Mouse (Mus musculus) thymus, postnatal 10 days (tissue): Measurements from ENCODE around the gene Dok5.

Source experiments
- DNase-seq, 2 experiments: peaks; one replicate each; pipeline ENCODE4 v3.0.0; 2021; ENCODE audit warnings: low spot score in 2 of 2

The Dok5 gene

GRCm38 (mm10) chr2:170731632-170732561 lies at the start of gene Dok5:
TSS of gene Dok5 (plus strand) at chr2:170731807.
- DNase-seq = no peak

- no peak for DNase-seq
Observed at GRCm38 (mm10) chr2:170683385-170683784, 48.2 kb upstream of the Dok5 start.

GRCm38 (mm10) chr2:170695071-170695936 lies 36.3 kb upstream of the Dok5 start:
- no peak for DNase-seq

DNA sequence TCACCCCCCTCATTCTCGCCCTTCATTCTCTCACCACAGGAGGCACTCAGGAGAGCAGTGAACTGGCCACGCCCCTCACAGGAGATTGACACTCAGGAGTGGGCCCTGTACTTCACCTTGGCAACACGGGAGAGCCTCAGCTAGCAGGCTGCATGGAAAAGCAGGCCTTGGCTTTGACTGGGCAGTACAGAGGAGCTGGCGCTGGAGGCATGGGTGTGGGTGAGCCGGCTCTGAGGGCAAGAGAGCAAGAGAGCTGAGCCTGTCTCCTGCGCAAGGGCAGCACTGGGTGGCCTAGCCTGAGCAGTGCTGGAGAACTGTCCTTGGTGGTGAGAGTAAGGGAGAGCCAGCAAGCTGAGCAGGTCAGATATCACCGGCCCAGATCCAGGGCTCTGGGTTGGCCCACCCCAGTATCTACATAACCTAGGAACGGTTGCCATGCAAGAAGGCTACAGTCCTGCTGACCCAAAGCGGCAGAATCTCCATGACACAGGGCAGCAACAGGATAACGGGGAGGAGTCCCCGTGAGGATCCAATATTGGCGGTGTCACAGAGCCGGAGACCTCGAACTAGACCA lies 35.6 kb upstream of the Dok5 start:
- DNase-seq = no peak

- DNase-seq = no peak
Observed at GRCm38 (mm10) chr2:170700471-170700870, 31.1 kb upstream of the Dok5 start.

GRCm38 (mm10) chr2:170706488-170706887 lies 25.1 kb upstream of the Dok5 start:
- no peak for DNase-seq

DNA sequence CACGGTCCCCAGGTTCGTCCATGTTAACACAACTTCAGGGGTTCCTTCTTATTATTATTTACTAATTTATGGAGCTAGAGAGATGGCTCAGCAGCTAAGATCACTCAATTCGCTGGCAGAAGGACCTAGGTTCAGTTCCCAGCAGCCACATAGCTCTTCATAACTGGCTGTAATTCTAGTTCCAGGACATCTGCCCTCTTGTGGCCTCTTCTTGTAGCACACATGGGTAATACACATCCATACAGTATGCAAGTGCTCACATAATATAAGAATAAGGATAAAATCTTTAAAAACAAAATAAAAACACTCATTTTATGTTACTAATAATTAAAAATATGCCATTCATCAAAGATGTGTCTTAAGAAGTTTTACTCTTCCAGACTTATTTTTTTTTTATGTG lies 23.9 kb upstream of the Dok5 start:
- no peak for DNase-seq

DNA sequence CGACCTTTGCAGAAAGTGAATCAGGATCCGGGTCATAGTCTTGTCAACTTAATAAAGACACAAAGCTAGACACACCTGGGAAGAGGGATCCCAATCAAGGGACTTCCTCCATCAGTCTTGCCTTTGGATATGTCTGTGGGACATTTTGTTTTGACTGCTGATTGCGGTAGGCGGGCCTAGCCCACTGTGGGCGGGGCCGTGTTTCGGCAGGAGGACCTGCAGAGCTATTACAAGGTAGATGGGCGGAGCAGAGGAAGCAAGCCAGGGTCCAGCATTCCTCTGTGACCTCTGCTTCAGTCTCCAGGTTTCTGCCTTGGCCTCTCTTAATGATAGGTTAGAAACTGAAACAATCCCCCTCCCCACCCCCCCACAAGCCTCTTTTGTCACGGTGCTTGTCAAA lies 22.7 kb upstream of the Dok5 start:
- DNase-seq = no peak

DNA sequence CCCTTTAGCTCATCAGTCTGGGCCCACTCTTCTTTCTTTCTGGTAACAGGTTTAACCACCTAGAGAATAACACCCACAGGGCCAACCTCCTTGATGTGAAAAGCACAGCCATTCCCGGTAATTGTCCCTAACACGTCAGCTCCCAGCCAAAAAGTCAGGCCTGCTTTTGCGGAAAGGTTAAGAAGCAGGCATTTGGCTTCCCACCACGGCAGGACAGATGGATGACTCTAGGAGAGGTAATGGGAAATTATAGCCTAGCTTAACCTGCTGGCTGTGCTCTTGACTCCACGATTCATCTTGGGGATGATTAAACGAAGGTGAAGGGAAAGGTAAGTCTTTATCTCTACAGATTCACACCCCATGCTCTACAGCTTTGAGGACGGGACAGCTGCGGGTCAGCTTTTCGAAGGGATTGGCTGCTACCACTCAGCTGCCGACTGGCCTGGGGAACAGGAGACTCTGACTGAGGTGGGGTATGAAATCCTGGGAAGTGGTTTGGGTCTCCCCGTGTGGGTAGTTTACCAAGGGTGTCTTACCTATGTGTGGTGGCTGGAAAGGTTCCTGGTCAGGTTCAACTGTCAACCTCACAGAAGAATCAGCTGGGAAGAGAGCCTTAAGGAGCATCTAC lies 18.8 kb upstream of the Dok5 start:
- no peak for DNase-seq

DNA sequence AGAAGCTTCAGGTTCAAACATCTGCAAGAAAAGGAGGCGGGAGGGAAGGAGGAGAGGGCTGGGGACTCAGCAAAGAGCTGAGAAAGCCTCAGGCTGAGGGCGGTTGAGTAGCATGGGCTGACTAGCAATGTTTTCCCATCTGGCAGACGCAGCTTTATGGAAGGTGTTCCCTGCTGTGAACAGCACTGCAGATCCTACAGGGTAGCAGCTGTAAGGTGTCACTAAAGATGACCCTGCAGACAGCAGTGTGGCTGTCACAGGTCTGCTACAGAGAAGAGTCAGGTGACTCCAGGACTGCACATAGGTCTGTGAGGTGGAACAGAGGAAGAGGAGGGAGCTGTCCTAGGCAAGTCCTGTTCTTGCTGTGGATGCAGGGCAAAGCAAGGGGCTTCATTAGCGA lies 11.2 kb upstream of the Dok5 start:
- no peak for DNase-seq

- no peak for DNase-seq
Observed at GRCm38 (mm10) chr2:170724136-170724535, 7.5 kb upstream of the Dok5 start.

DNA sequence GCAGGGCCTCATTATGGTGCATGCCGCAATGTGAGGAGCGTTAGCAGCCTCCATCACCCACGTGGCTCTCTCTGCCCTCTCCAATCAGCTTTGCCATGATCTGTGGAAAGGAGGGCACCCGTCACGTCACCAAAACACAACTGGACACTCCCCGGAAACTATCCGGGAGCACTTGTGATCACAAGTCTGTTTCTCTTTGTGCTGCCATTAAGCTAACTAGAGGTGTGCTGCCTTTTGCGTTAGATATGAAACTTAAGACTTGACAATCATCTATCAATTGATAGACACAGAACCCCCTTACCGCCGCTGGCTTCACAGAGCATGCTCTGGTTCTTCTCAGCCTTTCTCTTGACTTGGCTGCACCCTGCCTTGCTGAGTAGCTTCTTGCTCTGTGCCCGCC lies 6.9 kb upstream of the Dok5 start:
- DNase-seq = no peak

DNA sequence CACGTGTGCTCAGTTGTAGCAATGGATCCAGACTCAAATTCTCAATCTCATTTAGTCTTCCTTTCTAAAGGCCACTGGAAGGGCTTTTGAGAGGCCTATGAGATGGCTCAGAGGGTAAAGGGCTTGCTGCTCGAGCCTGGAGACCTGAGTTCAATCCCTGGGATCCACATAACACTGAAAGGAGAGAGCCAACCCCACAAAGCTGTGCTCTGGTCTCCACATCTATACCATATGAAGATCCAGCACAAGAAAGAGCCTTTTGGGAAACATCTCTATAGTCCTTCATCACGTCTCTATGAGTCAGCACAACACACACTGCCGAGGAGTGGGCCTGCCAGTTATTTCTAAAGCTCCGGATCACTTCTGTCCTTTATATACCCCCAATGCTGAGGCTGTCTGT lies 5.8 kb upstream of the Dok5 start:
- no peak for DNase-seq

- no peak for DNase-seq
Observed at GRCm38 (mm10) chr2:170726996-170727710, 4.5 kb upstream of the Dok5 start.

- DNase-seq = no peak
Observed at GRCm38 (mm10) chr2:170728864-170729263, 2.7 kb upstream of the Dok5 start.

- DNase-seq = no peak
Observed at GRCm38 (mm10) chr2:170729661-170730060, 1.9 kb upstream of the Dok5 start.

GRCm38 (mm10) chr2:170730136-170730535 lies 1.5 kb upstream of the Dok5 start:
- DNase-seq = no peak

DNA sequence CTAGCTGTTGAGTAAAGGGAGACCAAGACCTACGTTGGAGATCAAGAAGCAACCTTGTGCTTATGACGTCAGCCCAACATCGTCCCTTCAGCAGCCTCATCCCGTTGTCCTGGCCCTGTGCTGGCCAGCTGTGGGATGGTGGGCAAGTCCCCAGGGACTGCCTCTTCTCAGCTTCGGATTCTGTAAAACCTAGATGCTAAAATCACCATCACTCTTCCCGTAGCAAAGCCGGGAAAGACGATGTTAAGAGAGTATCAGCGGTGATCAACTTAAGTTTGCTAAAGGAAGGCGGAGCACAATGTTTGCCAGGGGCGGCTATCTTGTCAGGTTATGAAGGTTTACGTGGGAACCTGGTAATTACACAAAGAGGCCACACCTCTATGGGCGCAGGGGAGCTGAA lies 826 bp upstream of the Dok5 start:
- no peak for DNase-seq

- DNase-seq = no peak
Observed at GRCm38 (mm10) chr2:170731205-170731604, 402 bp upstream of the Dok5 start.

- DNase-seq = no peak
Observed at GRCm38 (mm10) chr2:170733671-170734070, 2.1 kb downstream of the Dok5 start.

DNA sequence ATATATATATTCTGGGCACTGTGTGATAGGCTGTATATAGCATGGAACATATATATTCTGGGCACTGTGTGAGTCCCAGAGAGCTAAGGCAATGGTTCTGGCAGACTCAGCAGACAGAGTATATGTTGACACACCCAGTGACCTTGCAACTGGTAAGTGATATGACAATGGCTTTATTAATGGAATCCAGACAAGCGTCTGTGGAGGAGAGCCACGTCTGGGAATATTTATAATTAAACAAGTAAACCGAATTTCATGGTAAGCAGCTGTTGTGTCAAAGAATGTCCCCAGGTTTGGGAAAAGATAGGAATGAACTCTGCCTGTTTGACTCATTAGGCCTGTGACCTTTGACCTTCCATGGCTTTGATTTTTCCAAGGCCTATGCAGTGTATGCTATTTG lies 2.8 kb downstream of the Dok5 start:
- DNase-seq = no peak
